Mouse (Mus musculus): Measurements from ENCODE around the gene Syngap1. TPM values are rescaled to one million over a fixed set of nuclear protein-coding genes. Genes with fewer than 3 reads are reported as not detected.

The Syngap1 gene
- polyA plus RNA-seq, 1 experiment from 2014 or later, result 7.4 TPM

DNA sequence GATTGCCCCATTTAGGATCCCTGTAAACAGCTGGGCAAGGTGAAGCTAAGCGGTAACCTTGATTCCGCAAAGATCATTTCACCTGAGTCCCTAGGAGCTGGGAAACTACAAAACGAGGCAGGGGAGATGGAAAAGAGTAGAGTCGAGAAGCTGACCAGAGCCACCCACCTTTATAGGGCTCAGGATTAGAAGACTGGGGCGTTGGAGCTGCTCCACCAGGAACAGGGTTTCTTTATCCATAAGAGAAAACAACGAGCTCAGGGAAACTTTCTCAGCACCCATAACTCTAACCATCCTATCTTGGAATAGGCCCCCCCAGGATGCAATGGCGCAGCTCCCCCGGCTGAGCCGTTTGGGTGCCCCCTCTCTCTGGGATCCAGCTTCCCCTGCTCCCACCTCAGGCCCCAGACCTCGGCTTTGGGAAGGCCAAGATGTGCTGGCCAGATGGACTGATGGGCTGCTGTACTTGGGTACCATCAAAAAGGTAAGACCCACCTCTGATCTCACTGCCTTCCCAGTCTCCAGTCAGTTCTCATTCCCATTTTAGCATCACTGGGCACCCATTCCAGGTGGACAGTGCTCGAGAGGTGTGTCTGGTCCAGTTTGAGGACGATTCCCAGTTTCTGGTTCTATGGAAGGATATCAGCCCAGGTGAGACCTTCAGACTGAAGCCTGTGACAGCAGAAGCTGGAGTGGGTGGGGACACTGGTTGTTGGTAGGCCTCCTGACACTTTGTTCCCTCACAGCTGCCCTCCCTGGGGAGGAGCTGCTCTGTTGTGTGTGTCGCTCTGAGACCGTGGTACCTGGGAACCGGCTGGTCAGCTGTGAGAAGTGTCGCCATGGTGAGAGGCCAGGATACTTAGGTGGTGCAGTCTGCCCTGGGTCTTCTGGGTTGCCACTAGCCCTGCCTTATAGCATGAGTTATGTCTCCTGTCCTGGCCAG is 6.9 kb upstream of the Syngap1 start:
- Histone ChIP-seq H3K9me3 (ENCODE audit: control insufficient read depth, low read length) (no peaks in the 10 kb centered on the region), H3K4me1 (ENCODE audit: control insufficient read depth, insufficient read depth, low read length) (peaks cover 17% of the 10 kb centered on the region), H3K36me3 (ENCODE audit: control insufficient read depth, insufficient read depth, low read length) (peaks cover 10% of the 10 kb centered on the region), H3K27ac (ENCODE audit: low read depth, low read length) (no peak overlapping the region), H3K4me2 (ENCODE audit: low read depth, low read length) (peak overlapping the region; percentile 82), H3K9ac (replicated peaks; ENCODE audit: low read depth, low read length) (peak overlapping the region; percentile 82), H3K4me3 (ENCODE audit: low read depth, low read length) (peak overlapping the region; percentile 77), H3K27me3 (ENCODE audit: control insufficient read depth, insufficient read depth, low read length) (no peaks in the 10 kb centered on the region)
- WGBS, result 84% methylated on average over 16 of the region's 16 CpGs
- ATAC-seq (ENCODE audit: low read depth), result no peak

DNA sequence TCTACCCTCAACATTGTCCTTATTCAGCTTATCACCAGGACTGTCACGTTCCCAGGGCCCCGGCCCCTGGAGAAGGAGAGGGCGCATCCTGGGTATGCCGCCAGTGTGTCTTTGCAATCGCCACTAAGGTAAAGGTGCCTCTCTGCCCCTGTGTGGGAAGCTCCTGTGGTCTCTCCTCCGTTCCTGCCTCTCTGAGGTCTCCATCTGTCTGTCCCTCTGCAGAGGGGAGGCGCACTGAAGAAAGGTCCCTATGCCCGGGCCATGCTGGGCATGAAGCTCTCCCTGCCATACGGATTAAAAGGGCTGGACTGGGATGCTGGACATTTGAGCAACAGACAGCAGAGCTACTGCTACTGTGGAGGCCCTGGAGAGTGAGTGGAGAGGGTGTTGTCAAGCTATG is 6.0 kb upstream of the Syngap1 start:
- Histone ChIP-seq H3K36me3 (ENCODE audit: control insufficient read depth, insufficient read depth, low read length) (peaks cover 10% of the 10 kb centered on the region), H3K9ac (replicated peaks; ENCODE audit: low read depth, low read length) (no peak overlapping the region), H3K27me3 (ENCODE audit: control insufficient read depth, insufficient read depth, low read length) (no peaks in the 10 kb centered on the region), H3K27ac (ENCODE audit: low read depth, low read length) (no peak overlapping the region), H3K9me3 (ENCODE audit: control insufficient read depth, low read length) (no peaks in the 10 kb centered on the region), H3K4me1 (ENCODE audit: control insufficient read depth, insufficient read depth, low read length) (peaks cover 20% of the 10 kb centered on the region), H3K4me3 (ENCODE audit: low read depth, low read length) (no peak overlapping the region), H3K4me2 (ENCODE audit: low read depth, low read length) (no peak overlapping the region)
- 90% methylated on average over 9 of the region's 9 CpGs for whole genome bisulfite sequencing
- ATAC-seq (ENCODE audit: low read depth), result no peak

DNA sequence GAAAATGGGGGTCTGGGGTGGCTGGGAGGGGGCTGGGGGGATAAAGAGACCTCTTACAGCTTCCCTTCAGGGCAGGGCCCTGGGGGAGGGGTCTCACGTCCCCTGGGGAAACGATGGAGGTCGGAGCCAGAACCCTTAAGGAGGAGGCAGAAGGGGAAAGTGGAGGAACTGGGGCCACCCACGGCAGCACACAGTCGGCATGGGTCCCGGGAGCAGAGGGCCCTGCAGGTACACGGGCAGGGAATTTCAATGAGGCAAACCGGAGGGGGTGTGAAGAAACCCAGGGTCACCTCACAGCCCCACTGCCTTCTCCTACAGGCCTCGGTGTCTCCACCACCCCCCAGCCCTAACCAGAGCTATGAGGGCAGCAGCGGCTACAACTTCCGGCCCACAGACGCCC is 4.6 kb upstream of the Syngap1 start:
- no peaks in the 10 kb centered on the region for H3K27me3 ChIP-seq (ENCODE audit: control insufficient read depth, insufficient read depth, low read length)
- peaks cover 10% of the 10 kb centered on the region for H3K36me3 ChIP-seq (ENCODE audit: control insufficient read depth, insufficient read depth, low read length)
- ATAC-seq (ENCODE audit: low read depth), result no peak
- no peaks in the 10 kb centered on the region for H3K9me3 ChIP-seq (ENCODE audit: control insufficient read depth, low read length)
- peaks cover 30% of the 10 kb centered on the region for H3K4me1 ChIP-seq (ENCODE audit: control insufficient read depth, insufficient read depth, low read length)
- 83% methylated on average over 12 of the region's 12 CpGs for WGBS
- no peak overlapping the region for H3K4me2 ChIP-seq (ENCODE audit: low read depth, low read length)
- H3K27ac ChIP-seq (ENCODE audit: low read depth, low read length), result no peak overlapping the region
- no peak overlapping the region for H3K4me3 ChIP-seq (ENCODE audit: low read depth, low read length)
- no peak overlapping the region for H3K9ac ChIP-seq (replicated peaks; ENCODE audit: low read depth, low read length)

DNA sequence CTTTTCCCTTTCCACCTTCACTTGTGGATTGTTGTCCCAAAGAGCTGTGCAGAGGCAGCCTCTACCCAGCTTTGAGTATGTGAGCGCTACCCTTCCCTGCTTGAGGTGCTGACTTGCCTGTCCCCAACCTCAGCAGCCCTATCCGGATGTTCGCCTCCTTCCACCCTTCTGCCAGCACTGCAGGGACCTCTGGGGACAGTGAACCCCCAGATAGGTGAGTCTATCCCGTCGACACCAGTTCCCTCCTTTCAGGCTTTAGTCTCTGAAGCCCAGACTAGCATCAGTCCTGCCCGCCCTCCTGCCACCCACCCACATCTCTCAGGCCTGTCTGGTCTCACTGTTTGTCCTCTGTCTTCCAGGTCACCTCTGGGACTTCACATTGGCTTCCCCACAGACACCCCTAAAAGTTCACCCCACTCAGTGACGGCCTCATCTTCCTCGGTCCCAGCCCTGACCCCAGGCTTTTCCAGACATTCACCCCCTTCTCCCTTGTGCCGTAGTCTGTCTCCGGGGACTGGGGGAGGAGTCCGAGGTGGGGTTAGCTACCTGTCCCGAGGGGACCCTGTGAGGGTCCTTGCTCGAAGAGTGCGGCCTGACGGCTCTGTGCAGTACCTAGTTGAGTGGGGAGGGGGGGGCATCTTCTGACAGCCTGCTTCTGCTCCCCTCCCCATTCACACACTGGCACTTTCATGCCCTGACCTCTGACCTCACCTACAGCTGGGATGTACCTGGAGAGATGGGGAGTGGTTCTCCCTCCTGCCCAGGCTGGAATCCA is 3.9 kb upstream of the Syngap1 start:
- Histone ChIP-seq H3K27ac (ENCODE audit: low read depth, low read length) (no peak overlapping the region), H3K36me3 (ENCODE audit: control insufficient read depth, insufficient read depth, low read length) (peaks cover 10% of the 10 kb centered on the region), H3K9me3 (ENCODE audit: control insufficient read depth, low read length) (no peaks in the 10 kb centered on the region), H3K4me3 (ENCODE audit: low read depth, low read length) (no peak overlapping the region), H3K9ac (replicated peaks; ENCODE audit: low read depth, low read length) (no peak overlapping the region), H3K27me3 (ENCODE audit: control insufficient read depth, insufficient read depth, low read length) (no peaks in the 10 kb centered on the region), H3K4me1 (ENCODE audit: control insufficient read depth, insufficient read depth, low read length) (peaks cover 32% of the 10 kb centered on the region), H3K4me2 (ENCODE audit: low read depth, low read length) (no peak overlapping the region)
- 91% methylated on average over 15 of the region's 15 CpGs for WGBS
- ATAC-seq (ENCODE audit: low read depth), result no peak

DNA sequence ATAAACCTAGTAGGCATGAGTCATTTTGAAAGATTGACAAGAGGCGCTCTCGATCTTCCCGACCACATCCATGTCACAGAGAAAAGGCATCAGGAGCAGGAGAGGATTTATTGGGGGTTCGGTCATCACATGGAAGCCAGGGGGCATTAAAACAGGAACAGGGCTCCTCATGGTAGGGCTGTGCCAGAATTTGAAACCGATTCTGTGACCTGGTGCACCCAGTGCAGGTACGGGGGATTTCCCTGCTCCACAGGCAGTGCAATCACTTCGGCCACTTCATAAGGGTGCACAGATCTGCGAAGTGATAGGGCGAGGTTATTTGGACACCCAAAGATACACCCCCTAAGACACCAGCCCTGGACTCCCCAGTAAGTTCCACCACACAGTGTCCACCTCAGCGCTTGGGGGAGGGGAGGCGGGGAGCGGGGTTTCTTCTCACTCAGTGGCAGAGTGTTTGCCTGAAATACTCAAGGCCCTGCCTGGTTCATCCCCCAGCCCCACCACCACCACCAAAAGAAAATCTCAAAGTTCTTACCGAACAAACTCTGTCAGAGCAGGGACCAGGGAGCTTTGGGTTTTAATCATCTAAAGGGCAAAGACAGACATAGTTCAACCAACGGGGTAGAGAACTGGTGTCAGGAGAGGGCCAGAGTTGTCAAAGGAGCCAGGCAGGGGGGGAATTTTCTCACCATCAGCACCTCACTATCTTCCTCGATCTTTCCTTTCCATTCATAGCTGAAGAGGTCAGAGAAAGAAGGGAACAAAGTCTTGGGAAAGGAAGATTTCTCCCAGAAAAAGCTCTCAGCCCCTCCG is 3.0 kb upstream of the Syngap1 start:
- Histone ChIP-seq H3K9me3 (ENCODE audit: control insufficient read depth, low read length) (no peaks in the 10 kb centered on the region), H3K4me1 (ENCODE audit: control insufficient read depth, insufficient read depth, low read length) (peaks cover 36% of the 10 kb centered on the region), H3K4me3 (ENCODE audit: low read depth, low read length) (peak overlapping the region; percentile 62), H3K27me3 (ENCODE audit: control insufficient read depth, insufficient read depth, low read length) (no peaks in the 10 kb centered on the region), H3K9ac (replicated peaks; ENCODE audit: low read depth, low read length) (peak overlapping the region; percentile 59; the same call in 1 of the 2 replicates), H3K36me3 (ENCODE audit: control insufficient read depth, insufficient read depth, low read length) (peaks cover 10% of the 10 kb centered on the region), H3K4me2 (ENCODE audit: low read depth, low read length) (peak overlapping the region; percentile 94), H3K27ac (ENCODE audit: low read depth, low read length) (no peak overlapping the region)
- WGBS, result 64% methylated on average over 16 of the region's 16 CpGs
- ATAC-seq (ENCODE audit: low read depth), result no peak

DNA sequence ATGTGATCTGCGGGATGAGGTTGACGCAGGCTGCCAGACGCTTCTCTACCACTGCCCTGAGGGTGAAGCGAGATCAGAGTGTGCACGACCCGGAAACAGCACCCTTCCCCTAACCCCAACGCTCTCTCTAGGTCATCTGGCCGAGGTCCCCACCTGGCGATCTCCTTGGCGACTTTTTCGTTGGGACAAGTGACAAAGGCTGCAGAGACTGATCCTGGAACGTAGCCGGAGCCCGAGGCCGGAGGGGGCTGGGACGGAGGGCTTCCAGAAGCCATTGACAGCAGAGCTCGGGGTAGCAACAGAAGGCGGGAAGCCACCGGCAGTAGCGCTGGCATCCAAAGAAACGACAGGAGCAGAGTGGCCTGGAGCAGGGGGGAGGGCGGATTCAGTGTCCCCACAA is 2.3 kb upstream of the Syngap1 start:
- Histone ChIP-seq H3K27me3 (ENCODE audit: control insufficient read depth, insufficient read depth, low read length) (no peaks in the 10 kb centered on the region), H3K27ac (ENCODE audit: low read depth, low read length) (peak overlapping the region; percentile 96), H3K4me3 (ENCODE audit: low read depth, low read length) (peak overlapping the region; percentile 62), H3K9me3 (ENCODE audit: control insufficient read depth, low read length) (no peaks in the 10 kb centered on the region), H3K9ac (replicated peaks; ENCODE audit: low read depth, low read length) (peak overlapping the region; percentile 59), H3K4me1 (ENCODE audit: control insufficient read depth, insufficient read depth, low read length) (peaks cover 34% of the 10 kb centered on the region), H3K4me2 (ENCODE audit: low read depth, low read length) (peak overlapping the region; percentile 94), H3K36me3 (ENCODE audit: control insufficient read depth, insufficient read depth, low read length) (peaks cover 10% of the 10 kb centered on the region)
- under 1% methylated on average over 22 of the region's 22 CpGs for WGBS
- ATAC-seq (ENCODE audit: low read depth), result peak; percentile 0; the same call in 1 of the 2 replicates

DNA sequence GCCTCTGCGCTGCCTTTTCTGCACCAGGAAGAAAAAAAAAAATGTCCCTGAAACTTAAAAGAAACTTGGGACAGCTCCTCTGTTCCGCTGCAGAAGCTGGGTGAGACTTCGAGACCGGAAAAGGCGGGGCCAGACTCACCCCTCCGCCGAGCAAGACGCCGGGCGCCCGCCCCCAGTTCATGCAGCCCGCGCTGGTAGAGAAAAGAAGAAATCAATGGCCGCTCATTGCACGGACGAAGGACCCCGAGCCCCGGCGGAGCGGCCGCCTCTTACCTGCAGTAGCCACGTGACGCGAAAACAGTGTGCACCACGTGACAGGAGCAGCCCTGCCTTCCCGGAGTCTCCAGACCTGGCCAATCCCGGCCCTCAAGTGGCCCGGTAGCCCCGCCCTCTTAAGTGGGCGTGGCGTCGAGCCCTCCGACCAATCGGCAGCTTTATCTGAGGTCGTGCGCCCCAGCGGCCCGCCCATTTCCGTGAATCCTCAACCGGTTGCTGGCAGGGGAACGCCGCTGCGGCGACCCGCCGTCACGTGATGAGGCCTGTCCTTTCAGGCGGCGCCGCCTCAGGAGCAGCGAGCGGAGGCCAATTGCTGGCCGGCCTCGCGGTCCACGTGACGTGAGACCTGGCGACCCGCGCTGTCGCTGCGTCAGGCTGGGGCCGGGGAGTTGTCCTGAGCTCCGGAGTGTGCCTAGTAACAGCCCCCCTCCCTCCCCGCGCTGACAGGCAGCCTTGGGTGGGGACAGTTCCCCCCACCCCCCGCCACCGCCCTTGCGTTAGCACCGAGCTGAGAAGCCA is 1.7 kb upstream of the Syngap1 start, which contains the start of gene Cuta:
Gene Cuta (minus strand): TSS at position 392 of the 795 bp plus-strand sequence.
- Histone ChIP-seq H3K9ac (replicated peaks; ENCODE audit: low read depth, low read length) (peak within 1 kb of the TSS; percentile 65), H3K36me3 (ENCODE audit: control insufficient read depth, insufficient read depth, low read length) (peaks cover 10% of the 10 kb centered on the region), H3K4me2 (ENCODE audit: low read depth, low read length) (peak within 1 kb of the TSS; percentile 94), H3K4me1 (ENCODE audit: control insufficient read depth, insufficient read depth, low read length) (peaks cover 29% of the 10 kb centered on the region), H3K4me3 (ENCODE audit: low read depth, low read length) (peak within 1 kb of the TSS; percentile 62), H3K27me3 (ENCODE audit: control insufficient read depth, insufficient read depth, low read length) (no peaks in the 10 kb centered on the region), H3K9me3 (ENCODE audit: control insufficient read depth, low read length) (no peaks in the 10 kb centered on the region), H3K27ac (ENCODE audit: low read depth, low read length) (peak within 1 kb of the TSS; percentile 96)
- peak; percentile 94 for ATAC-seq (ENCODE audit: low read depth)
- under 1% methylated on average over 64 of the region's 70 CpGs for WGBS

DNA sequence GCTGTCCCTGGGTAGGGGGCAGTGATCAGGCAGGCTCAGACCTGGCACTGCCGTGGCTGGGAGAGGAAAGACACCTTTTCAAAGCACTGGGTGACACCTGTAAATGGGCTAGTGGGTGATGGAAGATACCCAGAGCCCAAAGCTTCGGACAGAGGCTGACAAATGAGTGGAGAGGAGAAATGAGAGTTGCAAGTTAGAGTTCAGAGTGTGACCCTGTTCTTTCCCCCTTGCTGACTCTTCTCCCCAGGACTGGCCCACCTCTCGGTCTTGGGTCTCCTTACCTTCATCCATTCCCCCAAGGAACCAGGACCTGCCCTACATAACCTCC is 1.1 kb upstream of the Syngap1 start:
- Histone ChIP-seq H3K9me3 (ENCODE audit: control insufficient read depth, low read length) (no peaks in the 10 kb centered on the region), H3K4me3 (ENCODE audit: low read depth, low read length) (peak overlapping the region; percentile 62), H3K4me1 (ENCODE audit: control insufficient read depth, insufficient read depth, low read length) (peaks cover 28% of the 10 kb centered on the region), H3K4me2 (ENCODE audit: low read depth, low read length) (peak overlapping the region; percentile 84), H3K9ac (replicated peaks; ENCODE audit: low read depth, low read length) (peak overlapping the region; percentile 65), H3K36me3 (ENCODE audit: control insufficient read depth, insufficient read depth, low read length) (peaks cover 10% of the 10 kb centered on the region), H3K27me3 (ENCODE audit: control insufficient read depth, insufficient read depth, low read length) (no peaks in the 10 kb centered on the region), H3K27ac (ENCODE audit: low read depth, low read length) (peak overlapping the region; percentile 96)
- no peak for ATAC-seq (ENCODE audit: low read depth)
- 3% methylated on average over 3 of the region's 3 CpGs for WGBS
